Mouse (Mus musculus): Measurements from ENCODE around the gene Ccdc155. TPM values are rescaled to one million over a fixed set of nuclear protein-coding genes. Genes with fewer than 3 reads are reported as not detected.
A peak's percentile ranks its signal among the peaks of the same experiment; 100 is the strongest.

Ccdc155 gene
- polyA plus RNA-seq, 1 experiment: 0.20 TPM

- Histone ChIP-seq H3K27me3 (ENCODE audit: control insufficient read depth, insufficient read depth, low read length) (no peaks in the 10 kb centered on the region), H3K27ac (ENCODE audit: insufficient read depth, low read length) (no peak overlapping the region), H3K4me1 (ENCODE audit: control insufficient read depth, insufficient read depth, insufficient read length) (no peaks in the 10 kb centered on the region; the same call in 1 of the 2 replicates), H3K4me3 (ENCODE audit: extremely low read depth, insufficient read depth, insufficient read length) (no peak overlapping the region), H3K36me3 (ENCODE audit: control insufficient read depth, insufficient read depth, low read length) (peaks cover 32% of the 10 kb centered on the region)
- 91% methylated on average over 13 of the region's 13 CpGs for WGBS
- no peak for DNase-seq (ENCODE audit: low read depth in 1 of 2, low spot score in 2 of 2)
- no peak for TF ChIP-seq POLR2A (IDR thresholded peaks at IDR 0.05; ENCODE audit: low read depth, low read length)
- no peak for TF ChIP-seq CTCF (IDR thresholded peaks at IDR 0.05; ENCODE audit: extremely low read depth, insufficient read depth, insufficient read length, insufficient replicate concordance)
These were observed 60.1 kb downstream of the Ccdc155 start for GRCm38 (mm10) chr7:45144368-45145174.

GRCm38 (mm10) chr7:45141914-45142313 lies 62.8 kb downstream of the Ccdc155 start:
- no peaks in the 10 kb centered on the region; the same call in 1 of the 2 replicates for H3K4me1 ChIP-seq (ENCODE audit: control insufficient read depth, insufficient read depth, insufficient read length)

GRCm38 (mm10) chr7:45141319-45141718 lies 63.4 kb downstream of the Ccdc155 start:
- Histone ChIP-seq H3K27ac (ENCODE audit: insufficient read depth, low read length) (peak overlapping the region; percentile 25; the same call in 1 of the 2 replicates), H3K36me3 (ENCODE audit: control insufficient read depth, insufficient read depth, low read length) (peaks cover 20% of the 10 kb centered on the region), H3K4me1 (ENCODE audit: control insufficient read depth, insufficient read depth, insufficient read length) (no peaks in the 10 kb centered on the region; the same call in 1 of the 2 replicates), H3K4me3 (ENCODE audit: extremely low read depth, insufficient read depth, insufficient read length) (no peak overlapping the region), H3K27me3 (ENCODE audit: control insufficient read depth, insufficient read depth, low read length) (no peaks in the 10 kb centered on the region)
- DNase-seq (ENCODE audit: low read depth in 1 of 2, low spot score in 2 of 2): no peak
- 51% methylated on average over 3 of the region's 3 CpGs for WGBS
- TF ChIP-seq CTCF (IDR thresholded peaks at IDR 0.05; ENCODE audit: extremely low read depth, insufficient read depth, insufficient read length, insufficient replicate concordance) (no peak), POLR2A (IDR thresholded peaks at IDR 0.05; ENCODE audit: low read depth, low read length) (no peak)

More at GRCm38 (mm10) chr7:45141914-45142313, 62.8 kb downstream of the Ccdc155 start:
- 75% methylated on average over 5 of the region's 5 CpGs for WGBS
- TF ChIP-seq POLR2A (IDR thresholded peaks at IDR 0.05; ENCODE audit: low read depth, low read length): no peak
- TF ChIP-seq CTCF (IDR thresholded peaks at IDR 0.05; ENCODE audit: extremely low read depth, insufficient read depth, insufficient read length, insufficient replicate concordance): no peak
- Histone ChIP-seq H3K4me3 (ENCODE audit: extremely low read depth, insufficient read depth, insufficient read length) (no peak overlapping the region), H3K27ac (ENCODE audit: insufficient read depth, low read length) (no peak overlapping the region; the same call in 1 of the 2 replicates), H3K36me3 (ENCODE audit: control insufficient read depth, insufficient read depth, low read length) (peaks cover 22% of the 10 kb centered on the region), H3K27me3 (ENCODE audit: control insufficient read depth, insufficient read depth, low read length) (no peaks in the 10 kb centered on the region)
- no peak for DNase-seq (ENCODE audit: low read depth in 1 of 2, low spot score in 2 of 2)

- no peak for DNase-seq (ENCODE audit: low read depth in 1 of 2, low spot score in 2 of 2)
- 88% methylated on average over 8 of the region's 8 CpGs for WGBS
- H3K4me1 ChIP-seq (ENCODE audit: control insufficient read depth, insufficient read depth, insufficient read length): peaks cover 5% of the 10 kb centered on the region; the same call in 1 of the 2 replicates
These were observed 64.6 kb downstream of the Ccdc155 start for GRCm38 (mm10) chr7:45139904-45140723.

GRCm38 (mm10) chr7:45138403-45138802 lies 66.3 kb downstream of the Ccdc155 start:
- DNase-seq (ENCODE audit: low read depth in 1 of 2, low spot score in 2 of 2): no peak
- Histone ChIP-seq H3K36me3 (ENCODE audit: control insufficient read depth, insufficient read depth, low read length) (peaks cover 6% of the 10 kb centered on the region), H3K27me3 (ENCODE audit: control insufficient read depth, insufficient read depth, low read length) (no peaks in the 10 kb centered on the region), H3K4me3 (ENCODE audit: extremely low read depth, insufficient read depth, insufficient read length) (no peak overlapping the region), H3K4me1 (ENCODE audit: control insufficient read depth, insufficient read depth, insufficient read length) (peaks cover 5% of the 10 kb centered on the region; the same call in 1 of the 2 replicates), H3K27ac (ENCODE audit: insufficient read depth, low read length) (no peak overlapping the region)
- no peak for TF ChIP-seq CTCF (IDR thresholded peaks at IDR 0.05; ENCODE audit: extremely low read depth, insufficient read depth, insufficient read length, insufficient replicate concordance)
- TF ChIP-seq POLR2A (IDR thresholded peaks at IDR 0.05; ENCODE audit: low read depth, low read length): no peak
- 88% methylated on average over 1 of the region's 1 CpGs for WGBS

More at GRCm38 (mm10) chr7:45139904-45140723, 64.6 kb downstream of the Ccdc155 start:
- Histone ChIP-seq H3K27ac (ENCODE audit: insufficient read depth, low read length) (no peak overlapping the region), H3K36me3 (ENCODE audit: control insufficient read depth, insufficient read depth, low read length) (peaks cover 15% of the 10 kb centered on the region), H3K4me3 (ENCODE audit: extremely low read depth, insufficient read depth, insufficient read length) (no peak overlapping the region), H3K27me3 (ENCODE audit: control insufficient read depth, insufficient read depth, low read length) (no peaks in the 10 kb centered on the region)
- TF ChIP-seq CTCF (IDR thresholded peaks at IDR 0.05; ENCODE audit: extremely low read depth, insufficient read depth, insufficient read length, insufficient replicate concordance) (no peak), POLR2A (IDR thresholded peaks at IDR 0.05; ENCODE audit: low read depth, low read length) (no peak)

GRCm38 (mm10) chr7:45137171-45138006 lies 67.3 kb downstream of the Ccdc155 start:
- Histone ChIP-seq H3K4me1 (ENCODE audit: control insufficient read depth, insufficient read depth, insufficient read length) (peaks cover 5% of the 10 kb centered on the region; the same call in 1 of the 2 replicates), H3K27ac (ENCODE audit: insufficient read depth, low read length) (peak overlapping the region; percentile 15; the same call in 1 of the 2 replicates), H3K27me3 (ENCODE audit: control insufficient read depth, insufficient read depth, low read length) (no peaks in the 10 kb centered on the region), H3K4me3 (ENCODE audit: extremely low read depth, insufficient read depth, insufficient read length) (no peak overlapping the region), H3K36me3 (ENCODE audit: control insufficient read depth, insufficient read depth, low read length) (peaks cover 3% of the 10 kb centered on the region)
- TF ChIP-seq POLR2A (IDR thresholded peaks at IDR 0.05; ENCODE audit: low read depth, low read length) (no peak), CTCF (IDR thresholded peaks at IDR 0.05; ENCODE audit: extremely low read depth, insufficient read depth, insufficient read length, insufficient replicate concordance) (no peak)
- DNase-seq (ENCODE audit: low read depth in 1 of 2, low spot score in 2 of 2): no peak
- WGBS: 38% methylated on average over 12 of the region's 12 CpGs

All from spleen, adult 2 months (tissue).